Mouse (Mus musculus): ENCODE measurements at regions not wholly inside any gene's neighbourhood (a gene's known extent, or its start where the extent isn't known, plus 50 kb on each side); places are given as distances from the start of the nearest gene placed in this dataset.

- H3K9ac ChIP-seq (ENCODE audit: low read length): no peak overlapping the region
- no peak overlapping the region for H3K4me2 ChIP-seq (ENCODE audit: low read depth, low read length)
- H3K4me3 ChIP-seq (replicated peaks; ENCODE audit: low read length): no peak overlapping the region
- ATAC-seq (ENCODE audit: insufficient read depth, low FRiP score): no peak
- no peaks in the 10 kb centered on the region for H3K27me3 ChIP-seq (ENCODE audit: control insufficient read depth, insufficient read depth, low read length)
- no peaks in the 10 kb centered on the region for H3K9me3 ChIP-seq (replicated peaks; ENCODE audit: control insufficient read depth, low read length)
- no peaks in the 10 kb centered on the region for H3K36me3 ChIP-seq (ENCODE audit: control insufficient read depth, insufficient read depth, low read length)
- H3K27ac ChIP-seq (ENCODE audit: low read length): no peak overlapping the region
- no peaks in the 10 kb centered on the region for H3K4me1 ChIP-seq (ENCODE audit: control insufficient read depth, insufficient read depth, low read length)
- WGBS: 79% methylated on average over 6 of the region's 6 CpGs
Observed at GRCm38 (mm10) chr13:82393496-82393895, 610.6 kb downstream of the Cetn3 start.

GRCm38 (mm10) chr13:82413677-82414076, 630.8 kb downstream of the Cetn3 start:
- ATAC-seq (ENCODE audit: insufficient read depth, low FRiP score): no peak
- Histone ChIP-seq H3K4me2 (ENCODE audit: low read depth, low read length) (no peak overlapping the region), H3K36me3 (ENCODE audit: control insufficient read depth, insufficient read depth, low read length) (no peaks in the 10 kb centered on the region), H3K4me1 (ENCODE audit: control insufficient read depth, insufficient read depth, low read length) (no peaks in the 10 kb centered on the region), H3K4me3 (replicated peaks; ENCODE audit: low read length) (no peak overlapping the region), H3K9me3 (replicated peaks; ENCODE audit: control insufficient read depth, low read length) (no peaks in the 10 kb centered on the region), H3K27ac (ENCODE audit: low read length) (no peak overlapping the region), H3K27me3 (ENCODE audit: control insufficient read depth, insufficient read depth, low read length) (no peaks in the 10 kb centered on the region), H3K9ac (ENCODE audit: low read length) (no peak overlapping the region)
- WGBS: 68% methylated on average over 3 of the region's 3 CpGs

GRCm38 (mm10) chr13:82420966-82421365, 638.1 kb downstream of the Cetn3 start:
- Histone ChIP-seq H3K9me3 (replicated peaks; ENCODE audit: control insufficient read depth, low read length) (no peaks in the 10 kb centered on the region), H3K4me3 (replicated peaks; ENCODE audit: low read length) (no peak overlapping the region), H3K27ac (ENCODE audit: low read length) (no peak overlapping the region), H3K4me2 (ENCODE audit: low read depth, low read length) (no peak overlapping the region), H3K4me1 (ENCODE audit: control insufficient read depth, insufficient read depth, low read length) (no peaks in the 10 kb centered on the region), H3K36me3 (ENCODE audit: control insufficient read depth, insufficient read depth, low read length) (no peaks in the 10 kb centered on the region), H3K27me3 (ENCODE audit: control insufficient read depth, insufficient read depth, low read length) (no peaks in the 10 kb centered on the region), H3K9ac (ENCODE audit: low read length) (no peak overlapping the region)
- ATAC-seq (ENCODE audit: insufficient read depth, low FRiP score): no peak

GRCm38 (mm10) chr13:82423911-82424654, 641.2 kb downstream of the Cetn3 start:
- no peaks in the 10 kb centered on the region for H3K4me1 ChIP-seq (ENCODE audit: control insufficient read depth, insufficient read depth, low read length)
- 69% methylated on average over 5 of the region's 5 CpGs for WGBS
- no peaks in the 10 kb centered on the region for H3K9me3 ChIP-seq (replicated peaks; ENCODE audit: control insufficient read depth, low read length)
- no peak overlapping the region for H3K27ac ChIP-seq (ENCODE audit: low read length)
- no peaks in the 10 kb centered on the region for H3K27me3 ChIP-seq (ENCODE audit: control insufficient read depth, insufficient read depth, low read length)
- H3K4me3 ChIP-seq (replicated peaks; ENCODE audit: low read length): no peak overlapping the region
- no peak overlapping the region for H3K9ac ChIP-seq (ENCODE audit: low read length)
- no peaks in the 10 kb centered on the region for H3K36me3 ChIP-seq (ENCODE audit: control insufficient read depth, insufficient read depth, low read length)
- no peak for ATAC-seq (ENCODE audit: insufficient read depth, low FRiP score)
- no peak overlapping the region for H3K4me2 ChIP-seq (ENCODE audit: low read depth, low read length)

DNA sequence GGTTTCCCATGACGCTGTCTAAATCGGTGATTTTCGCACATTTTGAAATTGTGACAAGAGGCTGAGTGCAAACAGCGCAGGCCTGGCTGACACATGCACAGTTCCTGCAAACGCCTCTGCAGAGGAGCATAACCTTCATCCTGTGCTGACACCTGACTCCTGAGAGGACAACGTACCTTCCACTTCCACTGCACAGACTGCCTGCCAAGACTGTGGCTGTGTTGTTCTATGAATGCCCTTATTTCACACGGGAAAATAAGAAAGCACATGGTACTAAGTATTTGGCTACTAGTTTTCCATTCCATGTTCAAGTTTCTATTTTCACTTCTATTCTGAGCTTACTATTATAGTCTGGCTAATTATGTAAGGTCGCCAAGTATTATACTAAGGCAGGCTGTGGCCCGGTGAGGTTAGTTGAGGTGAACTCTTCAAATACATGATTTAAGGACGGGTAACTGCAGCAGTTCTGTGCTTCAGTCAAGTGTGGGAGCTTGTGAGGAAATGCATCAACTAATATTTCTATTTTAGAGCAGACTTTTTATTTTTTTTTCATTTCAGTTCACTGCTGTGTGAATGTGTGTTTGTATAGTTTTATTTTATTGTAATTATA, 642.0 kb downstream of the Cetn3 start:
- no peaks in the 10 kb centered on the region for H3K36me3 ChIP-seq (ENCODE audit: control insufficient read depth, insufficient read depth, low read length)
- H3K4me3 ChIP-seq (replicated peaks; ENCODE audit: low read length): no peak overlapping the region
- no peak overlapping the region for H3K9ac ChIP-seq (ENCODE audit: low read length)
- H3K27me3 ChIP-seq (ENCODE audit: control insufficient read depth, insufficient read depth, low read length): no peaks in the 10 kb centered on the region
- no peaks in the 10 kb centered on the region for H3K9me3 ChIP-seq (replicated peaks; ENCODE audit: control insufficient read depth, low read length)
- WGBS: 74% methylated on average over 10 of the region's 10 CpGs
- no peak overlapping the region for H3K4me2 ChIP-seq (ENCODE audit: low read depth, low read length)
- no peak for ATAC-seq (ENCODE audit: insufficient read depth, low FRiP score)
- H3K4me1 ChIP-seq (ENCODE audit: control insufficient read depth, insufficient read depth, low read length): no peaks in the 10 kb centered on the region
- no peak overlapping the region for H3K27ac ChIP-seq (ENCODE audit: low read length)

- Histone ChIP-seq H3K4me3 (replicated peaks; ENCODE audit: low read length) (no peak overlapping the region), H3K27me3 (ENCODE audit: control insufficient read depth, insufficient read depth, low read length) (no peaks in the 10 kb centered on the region), H3K4me1 (ENCODE audit: control insufficient read depth, insufficient read depth, low read length) (no peaks in the 10 kb centered on the region), H3K9ac (ENCODE audit: low read length) (no peak overlapping the region), H3K4me2 (ENCODE audit: low read depth, low read length) (no peak overlapping the region), H3K36me3 (ENCODE audit: control insufficient read depth, insufficient read depth, low read length) (no peaks in the 10 kb centered on the region), H3K27ac (ENCODE audit: low read length) (no peak overlapping the region), H3K9me3 (replicated peaks; ENCODE audit: control insufficient read depth, low read length) (no peaks in the 10 kb centered on the region)
- 55% methylated on average over 2 of the region's 2 CpGs for WGBS
- no peak for ATAC-seq (ENCODE audit: insufficient read depth, low FRiP score)
Observed at GRCm38 (mm10) chr13:82432411-82432810, 649.5 kb downstream of the Cetn3 start.

GRCm38 (mm10) chr13:82439294-82439693, 656.4 kb downstream of the Cetn3 start:
- no peak overlapping the region for H3K4me2 ChIP-seq (ENCODE audit: low read depth, low read length)
- H3K27ac ChIP-seq (ENCODE audit: low read length): no peak overlapping the region
- H3K27me3 ChIP-seq (ENCODE audit: control insufficient read depth, insufficient read depth, low read length): no peaks in the 10 kb centered on the region
- ATAC-seq (ENCODE audit: insufficient read depth, low FRiP score): no peak
- H3K4me1 ChIP-seq (ENCODE audit: control insufficient read depth, insufficient read depth, low read length): no peaks in the 10 kb centered on the region
- H3K4me3 ChIP-seq (replicated peaks; ENCODE audit: low read length): no peak overlapping the region
- 95% methylated on average over 1 of the region's 1 CpGs for WGBS
- no peaks in the 10 kb centered on the region for H3K9me3 ChIP-seq (replicated peaks; ENCODE audit: control insufficient read depth, low read length)
- no peak overlapping the region for H3K9ac ChIP-seq (ENCODE audit: low read length)
- H3K36me3 ChIP-seq (ENCODE audit: control insufficient read depth, insufficient read depth, low read length): no peaks in the 10 kb centered on the region

DNA sequence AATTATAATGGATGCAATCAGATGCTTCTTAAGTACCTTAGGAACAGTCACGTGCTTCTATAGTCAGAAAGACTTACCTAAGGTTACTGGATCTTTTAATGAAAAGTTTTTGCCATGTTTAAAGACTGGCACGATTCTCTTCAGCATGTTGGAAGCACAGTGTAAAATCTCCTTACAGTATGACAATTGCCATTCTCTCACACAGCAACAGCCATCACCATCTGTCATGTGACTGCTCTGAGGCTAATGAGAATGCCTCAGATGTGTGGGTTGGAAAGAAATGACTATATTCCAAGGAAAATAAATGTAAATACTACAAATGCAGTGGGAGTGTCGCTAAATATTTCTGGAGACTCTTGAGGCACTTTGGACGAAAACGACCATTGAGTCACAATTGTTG, 670.8 kb downstream of the Cetn3 start:
- Histone ChIP-seq H3K9me3 (replicated peaks; ENCODE audit: control insufficient read depth, low read length) (no peaks in the 10 kb centered on the region), H3K9ac (ENCODE audit: low read length) (no peak overlapping the region), H3K4me1 (ENCODE audit: control insufficient read depth, insufficient read depth, low read length) (no peaks in the 10 kb centered on the region), H3K4me2 (ENCODE audit: low read depth, low read length) (no peak overlapping the region), H3K27ac (ENCODE audit: low read length) (no peak overlapping the region), H3K27me3 (ENCODE audit: control insufficient read depth, insufficient read depth, low read length) (no peaks in the 10 kb centered on the region), H3K36me3 (ENCODE audit: control insufficient read depth, insufficient read depth, low read length) (no peaks in the 10 kb centered on the region), H3K4me3 (replicated peaks; ENCODE audit: low read length) (no peak overlapping the region)
- ATAC-seq (ENCODE audit: insufficient read depth, low FRiP score): no peak
- 81% methylated on average over 5 of the region's 5 CpGs for WGBS

DNA sequence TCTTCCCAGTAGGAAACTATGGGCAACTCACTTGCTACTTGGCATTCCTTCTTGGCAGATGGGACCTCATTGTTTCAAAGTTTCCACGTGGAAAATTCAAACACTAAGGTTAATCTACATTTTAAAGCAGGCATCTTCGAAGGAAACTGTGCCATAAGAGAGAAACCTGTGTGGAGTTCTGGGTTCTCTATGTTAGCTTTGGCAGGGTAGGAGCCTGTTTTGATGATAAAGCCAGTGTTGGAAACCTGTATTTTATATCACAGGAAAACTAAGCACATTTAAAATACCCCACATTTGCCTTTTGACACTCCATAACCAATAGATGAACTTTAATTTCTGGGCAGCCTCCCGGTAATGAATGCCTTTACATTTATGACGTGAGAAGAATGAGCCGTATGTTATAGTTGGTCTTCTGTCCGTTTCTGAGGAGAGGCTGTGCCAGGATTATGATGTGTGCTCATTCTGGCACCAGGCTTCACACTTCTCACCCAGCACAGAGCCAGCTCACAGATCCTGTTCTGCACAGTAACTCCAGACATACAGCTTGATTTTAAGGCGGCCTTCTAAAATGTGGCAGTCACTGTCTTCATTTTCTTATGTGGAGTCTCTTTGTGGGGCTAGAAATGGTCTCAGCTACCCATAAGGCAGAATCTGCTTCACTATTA, 700.5 kb downstream of the Cetn3 start:
- H3K4me1 ChIP-seq (ENCODE audit: control insufficient read depth, insufficient read depth, low read length): no peaks in the 10 kb centered on the region
- no peaks in the 10 kb centered on the region for H3K36me3 ChIP-seq (ENCODE audit: control insufficient read depth, insufficient read depth, low read length)
- no peak overlapping the region for H3K4me3 ChIP-seq (replicated peaks; ENCODE audit: low read length)
- WGBS: 71% methylated on average over 7 of the region's 7 CpGs
- no peak overlapping the region for H3K27ac ChIP-seq (ENCODE audit: low read length)
- no peak overlapping the region for H3K4me2 ChIP-seq (ENCODE audit: low read depth, low read length)
- no peak for ATAC-seq (ENCODE audit: insufficient read depth, low FRiP score)
- H3K9ac ChIP-seq (ENCODE audit: low read length): no peak overlapping the region
- H3K9me3 ChIP-seq (replicated peaks; ENCODE audit: control insufficient read depth, low read length): no peaks in the 10 kb centered on the region
- no peaks in the 10 kb centered on the region for H3K27me3 ChIP-seq (ENCODE audit: control insufficient read depth, insufficient read depth, low read length)
